In the genomic region with DNA sequence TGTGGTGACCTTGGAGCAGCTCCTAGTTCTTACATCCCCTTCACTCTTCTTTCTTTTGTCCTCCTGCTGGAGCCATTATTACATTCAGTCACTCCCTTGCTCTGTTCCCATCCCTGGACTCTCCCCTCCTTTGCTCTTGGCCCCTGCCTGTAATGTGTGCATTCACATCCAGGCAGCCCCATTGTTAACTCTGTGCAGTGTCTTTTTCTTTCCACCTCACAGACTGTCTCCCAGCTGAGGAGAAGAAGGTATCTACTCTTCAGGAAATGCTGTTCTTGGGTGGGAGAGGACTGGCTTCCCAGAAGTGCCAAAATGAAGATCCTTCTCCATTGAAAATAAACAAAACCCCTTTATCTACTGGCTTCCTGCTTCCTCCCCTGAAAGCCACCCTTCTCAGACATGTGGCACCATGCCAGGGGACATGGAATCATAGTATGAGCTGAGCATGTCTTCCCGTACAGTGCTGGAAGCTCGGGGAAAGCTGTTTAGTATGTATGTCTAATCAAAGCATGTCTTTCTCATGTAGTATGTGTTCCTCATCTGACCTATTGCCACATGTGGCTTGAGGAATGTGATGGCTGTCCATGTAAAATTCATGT, we compare ENCODE assay signal across 13 mouse cellular contexts. TPM values are rescaled to one million over a fixed set of nuclear protein-coding genes. Genes with fewer than 3 reads are reported as not detected.
DNase-seq lines count a peak whose midpoint lies in the region; ATAC-seq and TF ChIP-seq lines count a peak whose summit lies in the region.
"Had no signal": no experiment of that assay in that cellular context is flagged by ENCODE, and none has a peak within 500 bp of the region (broad histone marks: within the 10 kb centered on the region; RNA-seq: fewer than 3 reads in every experiment).

No protein-coding gene starts in this region.

- no peak overlapping the region for H3K4me3 ChIP-seq in heart, postnatal 0 days (ENCODE audit: low read depth, low read length)
- no peak overlapping the region for H3K4me3 ChIP-seq in lung, embryonic 16.5 days (ENCODE audit: low read length)
- H3K4me3 ChIP-seq: embryonic facial prominence, embryonic 12.5 days; hindbrain, embryonic 12.5 days; layer of hippocampus, adult 2 months had no signal

- H3K27me3 ChIP-seq in heart, postnatal 0 days (ENCODE audit: control insufficient read depth, insufficient read depth, low read length) = no peaks in the 10 kb centered on the region
- H3K27me3 ChIP-seq in lung, embryonic 16.5 days (ENCODE audit: control insufficient read depth, insufficient read depth, low read depth, low read length) = no peaks in the 10 kb centered on the region
- H3K27me3 ChIP-seq: embryonic facial prominence, embryonic 12.5 days; hindbrain, embryonic 12.5 days had no signal

- peaks cover 11% of the 10 kb centered on the region for H3K4me1 ChIP-seq in heart, postnatal 0 days (ENCODE audit: control insufficient read depth, insufficient read depth)
- peaks cover 17% of the 10 kb centered on the region; the same call in 1 of the 2 replicates for H3K4me1 ChIP-seq in lung, embryonic 16.5 days (replicated peaks; ENCODE audit: control insufficient read depth, insufficient read depth, low read length)
- H3K4me1 ChIP-seq: embryonic facial prominence, embryonic 12.5 days had no signal

- H3K36me3 ChIP-seq in heart, postnatal 0 days (replicated peaks; ENCODE audit: control insufficient read depth, insufficient read depth, low read length) = no peaks in the 10 kb centered on the region
- H3K36me3 ChIP-seq in lung, embryonic 16.5 days (ENCODE audit: control insufficient read depth, insufficient read depth, low read length) = no peaks in the 10 kb centered on the region
- H3K36me3 ChIP-seq: embryonic facial prominence, embryonic 12.5 days; hindbrain, embryonic 12.5 days had no signal

- TF ChIP-seq CTCF in heart, postnatal 0 days (IDR thresholded peaks at IDR 0.05; ENCODE audit: low read depth) = no peak

- H3K27ac ChIP-seq in heart, postnatal 0 days (ENCODE audit: low read depth) = no peak overlapping the region; the same call in 1 of the 2 replicates
- H3K27ac ChIP-seq in lung, embryonic 16.5 days (ENCODE audit: low read length) = no peak overlapping the region
- H3K27ac ChIP-seq: embryonic facial prominence, embryonic 12.5 days; hindbrain, embryonic 12.5 days; layer of hippocampus, adult 2 months had no signal

- H3K4me2 ChIP-seq in heart, postnatal 0 days (ENCODE audit: low read depth, low read length) = no peak overlapping the region
- H3K4me2 ChIP-seq in lung, embryonic 16.5 days (ENCODE audit: low read depth, low read length) = no peak overlapping the region
- H3K4me2 ChIP-seq: embryonic facial prominence, embryonic 12.5 days; hindbrain, embryonic 12.5 days had no signal

- TF ChIP-seq EP300 in heart, postnatal 0 days (IDR thresholded peaks at IDR 0.05; ENCODE audit: low read depth) = no peak

- 22% methylated on average over 2 of the region's 2 CpGs for WGBS in heart, postnatal 0 days
- 34% methylated on average over 2 of the region's 2 CpGs for WGBS in lung, embryonic 16.5 days

- DNase-seq in kidney, adult 9 months = peak; percentile 32
- no peak for DNase-seq in kidney, adult 11 months
- DNase-seq in adrenal gland, postnatal 10 days = peak; percentile 50
- peak; percentile 68 for DNase-seq in heart, postnatal 0 days (ENCODE audit: low spot score)
- no peak for DNase-seq in urinary bladder, postnatal 10 days (ENCODE audit: low spot score)
- no peak for DNase-seq in right cerebral cortex, postnatal 14 days
- DNase-seq: cerebellum, adult 11-12 months; thymus, postnatal 14 days had no signal

- H3K9ac ChIP-seq in heart, postnatal 0 days (replicated peaks; ENCODE audit: low read depth, low read length) = no peak overlapping the region
- H3K9ac ChIP-seq in lung, embryonic 16.5 days (ENCODE audit: low read length) = no peak overlapping the region
- H3K9ac ChIP-seq: embryonic facial prominence, embryonic 12.5 days; hindbrain, embryonic 12.5 days had no signal

- ATAC-seq in heart, postnatal 0 days (ENCODE audit: insufficient read depth, low read depth) = peak; percentile 49; the same call in 1 of the 2 replicates
- ATAC-seq in lung, embryonic 16.5 days (ENCODE audit: low read depth) = peak; percentile 66
- ATAC-seq: midbrain, embryonic 16.5 days had no signal

- H3K9me3 ChIP-seq in heart, postnatal 0 days (replicated peaks; ENCODE audit: control insufficient read depth, low read length) = no peaks in the 10 kb centered on the region; the same call in 1 of the 2 replicates
- 0 out of 2 replicates have a peak, but pooled peaks cover 2% of the 10 kb centered on the region for H3K9me3 ChIP-seq in lung, embryonic 16.5 days (ENCODE audit: control insufficient read depth, low read length)
- H3K9me3 ChIP-seq: embryonic facial prominence, embryonic 12.5 days had no signal

RNA-seq across cellular contexts. Expression of a gene that starts 17.9 kb away (rescaled TPM):
- total RNA-seq in adrenal gland, postnatal 10 days (2021) = 1 to 10 TPM; 7.4 to 9.7 TPM
- total RNA-seq in heart, postnatal 0 days (2014; rRNA removed; ENCODE audit: low replicate concordance) = 2.3 and 10.4 TPM in 2 replicates
- polyA plus RNA-seq in heart, postnatal 0 days (2015; fragmentation: Nextera tagmentation; extraction: Ambion mirVana) = 5.8 and 6.6 TPM in 2 replicates
- polyA plus RNA-seq in lung, embryonic 16.5 days (2015; fragmentation: Nextera tagmentation; extraction: Ambion mirVana) = 27.9 and 30.3 TPM in 2 replicates

Comparison
In these comparisons a context has a peak if more than half of its experiments do, and no peak if none do; other contexts are left out.
1. DNase-seq: peak in kidney, adult 9 months (single experiment), adrenal gland, postnatal 10 days (single experiment) and heart, postnatal 0 days (single experiment); none in kidney, adult 11 months (single experiment), urinary bladder, postnatal 10 days (single experiment) and right cerebral cortex, postnatal 14 days (single experiment).